ENCODE assay signal across 25 mouse cellular contexts in the genomic region with DNA sequence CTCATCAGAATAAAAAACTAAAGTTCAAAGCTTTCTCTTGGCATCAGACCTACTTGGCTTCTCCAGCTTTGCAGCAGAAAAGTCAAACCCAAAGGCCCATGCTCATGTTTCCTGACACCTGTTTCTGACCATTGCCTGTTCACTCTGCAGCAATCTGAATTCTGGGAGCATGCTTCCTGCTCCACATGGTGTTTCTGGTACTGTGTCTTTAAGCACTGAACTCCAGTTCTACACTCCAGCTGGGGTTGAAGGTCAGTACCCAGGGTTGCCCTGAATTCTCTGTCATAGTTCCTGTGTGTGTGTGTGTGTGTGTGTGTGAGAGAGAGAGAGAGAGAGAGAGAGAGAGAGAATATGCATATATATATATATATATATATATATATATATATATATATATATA. TPM values are rescaled to one million over a fixed set of nuclear protein-coding genes. Genes with fewer than 3 reads are reported as not detected.
DNase-seq lines count a peak whose midpoint lies in the region; ATAC-seq and TF ChIP-seq lines count a peak whose summit lies in the region.
"Had no signal": no experiment of that assay in that cellular context is flagged by ENCODE, and none has a peak within 500 bp of the region (broad histone marks: within the 10 kb centered on the region; RNA-seq: fewer than 3 reads in every experiment).

No protein-coding gene starts in this region.

- ATAC-seq in intestine, embryonic 16.5 days, result peak; percentile 66
- no peak for ATAC-seq in intestine, embryonic 15.5 days
- ATAC-seq in kidney, embryonic 15.5 days (replicated peaks; ENCODE audit: low FRiP score), result no peak
- peak; percentile 64; the same call in 1 of the 2 replicates for ATAC-seq in intestine, postnatal 0 days
- ATAC-seq in megakaryocyte progenitor cell, adult 5-6 weeks (replicated peaks; ENCODE audit: poor library complexity), result no peak
- ATAC-seq: CD4-positive, CD25-positive, alpha-beta regulatory T cell, adult 4 months; forebrain, embryonic 15.5 days; hindbrain, embryonic 16.5 days; midbrain, embryonic 13.5 days had no signal

- TF ChIP-seq CTCF in intestine, postnatal 0 days (IDR thresholded peaks at IDR 0.05; ENCODE audit: low read depth), result no peak

- H3K9me3 ChIP-seq in intestine, embryonic 16.5 days (ENCODE audit: control insufficient read depth, low read length), result no peaks in the 10 kb centered on the region
- no peaks in the 10 kb centered on the region for H3K9me3 ChIP-seq in intestine, embryonic 15.5 days
- no peaks in the 10 kb centered on the region for H3K9me3 ChIP-seq in kidney, embryonic 15.5 days (replicated peaks)
- H3K9me3 ChIP-seq in intestine, postnatal 0 days (ENCODE audit: control insufficient read depth), result no peaks in the 10 kb centered on the region
- H3K9me3 ChIP-seq: embryonic facial prominence, embryonic 12.5 days; forebrain, embryonic 10.5 days; forebrain, embryonic 15.5 days; heart, embryonic 10.5 days; heart, embryonic 15.5 days; limb, embryonic 13.5 days; liver, embryonic 15.5 days; midbrain, embryonic 13.5 days; neural tube, embryonic 13.5 days had no signal

- no peak overlapping the region for H3K9ac ChIP-seq in intestine, embryonic 16.5 days (ENCODE audit: low read depth, low read length)
- H3K9ac ChIP-seq in intestine, embryonic 15.5 days, result no peak overlapping the region
- no peak overlapping the region for H3K9ac ChIP-seq in kidney, embryonic 15.5 days
- no peak overlapping the region for H3K9ac ChIP-seq in intestine, postnatal 0 days (ENCODE audit: low read depth, low read length)
- H3K9ac ChIP-seq: embryonic facial prominence, embryonic 12.5 days; forebrain, embryonic 15.5 days; heart, embryonic 15.5 days; limb, embryonic 13.5 days; liver, embryonic 15.5 days; midbrain, embryonic 13.5 days; neural tube, embryonic 13.5 days had no signal

- H3K4me1 ChIP-seq in intestine, embryonic 16.5 days (ENCODE audit: control insufficient read depth, insufficient read depth, low read length), result peaks cover 6% of the 10 kb centered on the region; the same call in 1 of the 2 replicates
- H3K4me1 ChIP-seq in intestine, embryonic 15.5 days (replicated peaks), result no peaks in the 10 kb centered on the region
- peaks cover 6% of the 10 kb centered on the region for H3K4me1 ChIP-seq in kidney, embryonic 15.5 days
- no peaks in the 10 kb centered on the region for H3K4me1 ChIP-seq in intestine, postnatal 0 days (replicated peaks; ENCODE audit: control insufficient read depth, insufficient read depth, low read length)
- H3K4me1 ChIP-seq: embryonic facial prominence, embryonic 12.5 days; forebrain, embryonic 10.5 days; forebrain, embryonic 15.5 days; heart, embryonic 15.5 days; midbrain, embryonic 13.5 days; neural tube, embryonic 13.5 days had no signal

- no peak overlapping the region for H3K27ac ChIP-seq in intestine, embryonic 16.5 days (ENCODE audit: low read length)
- no peak overlapping the region for H3K27ac ChIP-seq in intestine, embryonic 15.5 days
- no peak overlapping the region for H3K27ac ChIP-seq in kidney, embryonic 15.5 days
- no peak overlapping the region for H3K27ac ChIP-seq in intestine, postnatal 0 days (ENCODE audit: low read depth, low read length)
- H3K27ac ChIP-seq: embryonic facial prominence, embryonic 12.5 days; forebrain, embryonic 10.5 days; forebrain, embryonic 15.5 days; heart, embryonic 10.5 days; heart, embryonic 15.5 days; limb, embryonic 13.5 days; liver, embryonic 15.5 days; midbrain, embryonic 13.5 days; neural tube, embryonic 13.5 days had no signal

- H3K4me2 ChIP-seq in intestine, embryonic 16.5 days (ENCODE audit: low read depth, low read length), result no peak overlapping the region
- H3K4me2 ChIP-seq in intestine, embryonic 15.5 days (replicated peaks), result no peak overlapping the region
- no peak overlapping the region for H3K4me2 ChIP-seq in kidney, embryonic 15.5 days
- H3K4me2 ChIP-seq in intestine, postnatal 0 days (replicated peaks; ENCODE audit: low read depth), result no peak overlapping the region
- H3K4me2 ChIP-seq: embryonic facial prominence, embryonic 12.5 days; forebrain, embryonic 15.5 days; heart, embryonic 15.5 days; limb, embryonic 13.5 days; liver, embryonic 15.5 days; midbrain, embryonic 13.5 days; neural tube, embryonic 13.5 days had no signal

- H3K27me3 ChIP-seq in intestine, embryonic 16.5 days (replicated peaks; ENCODE audit: control insufficient read depth, insufficient read depth, low read length), result no peaks in the 10 kb centered on the region
- no peaks in the 10 kb centered on the region for H3K27me3 ChIP-seq in intestine, embryonic 15.5 days (replicated peaks)
- no peaks in the 10 kb centered on the region for H3K27me3 ChIP-seq in kidney, embryonic 15.5 days
- no peaks in the 10 kb centered on the region for H3K27me3 ChIP-seq in intestine, postnatal 0 days (replicated peaks; ENCODE audit: control insufficient read depth, insufficient read depth, low read length)
- H3K27me3 ChIP-seq: embryonic facial prominence, embryonic 12.5 days; forebrain, embryonic 15.5 days; heart, embryonic 15.5 days; limb, embryonic 13.5 days; liver, embryonic 15.5 days; midbrain, embryonic 13.5 days; neural tube, embryonic 13.5 days had no signal

- peak; percentile 20 for DNase-seq in kidney, postnatal 10 days
- peak; percentile 62 to 70 for DNase-seq in kidney, postnatal 36 days
- DNase-seq: cerebellum, adult 11-12 months; cerebellum, adult 9-11 months; embryo, embryonic 11 days; gastrocnemius, postnatal 25 days; heart, adult 11 months; lung, postnatal 4 days; thymus, postnatal 4 days had no signal

- no peaks in the 10 kb centered on the region for H3K36me3 ChIP-seq in intestine, embryonic 16.5 days (ENCODE audit: control insufficient read depth, insufficient read depth, low read length)
- H3K36me3 ChIP-seq in intestine, embryonic 15.5 days, result no peaks in the 10 kb centered on the region
- H3K36me3 ChIP-seq in kidney, embryonic 15.5 days, result no peaks in the 10 kb centered on the region
- no peaks in the 10 kb centered on the region for H3K36me3 ChIP-seq in intestine, postnatal 0 days (ENCODE audit: control insufficient read depth, insufficient read depth)
- H3K36me3 ChIP-seq: embryonic facial prominence, embryonic 12.5 days; forebrain, embryonic 10.5 days; forebrain, embryonic 15.5 days; heart, embryonic 10.5 days; heart, embryonic 15.5 days; limb, embryonic 13.5 days; liver, embryonic 15.5 days; midbrain, embryonic 13.5 days; neural tube, embryonic 13.5 days had no signal

- H3K4me3 ChIP-seq in intestine, embryonic 16.5 days (ENCODE audit: low read length), result no peak overlapping the region
- H3K4me3 ChIP-seq in intestine, embryonic 15.5 days (replicated peaks), result no peak overlapping the region
- no peak overlapping the region for H3K4me3 ChIP-seq in kidney, embryonic 15.5 days (replicated peaks)
- H3K4me3 ChIP-seq in intestine, postnatal 0 days (ENCODE audit: low read depth, low read length), result no peak overlapping the region
- H3K4me3 ChIP-seq: embryonic facial prominence, embryonic 12.5 days; forebrain, embryonic 10.5 days; forebrain, embryonic 15.5 days; heart, embryonic 10.5 days; heart, embryonic 15.5 days; limb, embryonic 13.5 days; liver, embryonic 15.5 days; midbrain, embryonic 13.5 days; neural tube, embryonic 13.5 days had no signal

RNA-seq across cellular contexts. Expression of a gene that starts 11.0 kb away (rescaled TPM):
- 220 and 232 TPM in 2 replicates for polyA plus RNA-seq in intestine, embryonic 16.5 days (2015; fragmentation: Nextera tagmentation; extraction: Ambion mirVana)
- polyA plus RNA-seq in intestine, embryonic 15.5 days (2015; fragmentation: Nextera tagmentation; extraction: Ambion mirVana), result 246 and 291 TPM in 2 replicates
- polyA plus RNA-seq in kidney, embryonic 15.5 days (2015; fragmentation: Nextera tagmentation; extraction: Ambion mirVana), result 330 and 337 TPM in 2 replicates
- 91.4 and 103 TPM in 2 replicates for polyA plus RNA-seq in intestine, postnatal 0 days (2015; fragmentation: Nextera tagmentation; extraction: Ambion mirVana)
- 402 and 462 TPM in 2 replicates for total RNA-seq in megakaryocyte progenitor cell, adult 5-6 weeks (2015)
- 443 and 535 TPM in 2 replicates for total RNA-seq in megakaryocyte progenitor cell, adult 5-6 weeks (2017)

RNA-seq across cellular contexts. Expression of a gene that starts 47.4 kb away (rescaled TPM):
- polyA plus RNA-seq in intestine, embryonic 16.5 days (2015; fragmentation: Nextera tagmentation; extraction: Ambion mirVana), result 27.6 and 28.9 TPM in 2 replicates
- 32.7 and 33.2 TPM in 2 replicates for polyA plus RNA-seq in intestine, embryonic 15.5 days (2015; fragmentation: Nextera tagmentation; extraction: Ambion mirVana)
- 25.3 and 27.4 TPM in 2 replicates for polyA plus RNA-seq in kidney, embryonic 15.5 days (2015; fragmentation: Nextera tagmentation; extraction: Ambion mirVana)
- 8.8 and 9.3 TPM in 2 replicates for polyA plus RNA-seq in intestine, postnatal 0 days (2015; fragmentation: Nextera tagmentation; extraction: Ambion mirVana)
- total RNA-seq in megakaryocyte progenitor cell, adult 5-6 weeks (2015), result 43.0 and 45.1 TPM in 2 replicates
- 63.1 and 66.3 TPM in 2 replicates for total RNA-seq in megakaryocyte progenitor cell, adult 5-6 weeks (2017)

Comparison
In these comparisons a context has a peak if more than half of its experiments do, and no peak if none do; other contexts are left out.
1. ATAC-seq: peak in intestine, embryonic 16.5 days (single experiment) and intestine, postnatal 0 days (single experiment); none in intestine, embryonic 15.5 days (single experiment), kidney, embryonic 15.5 days (single experiment) and megakaryocyte progenitor cell, adult 5-6 weeks (single experiment).